Mouse (Mus musculus) megakaryocyte-erythroid progenitor cell, adult 5-6 weeks (primary cell): ENCODE measurements around the gene Gm11060. TPM values are rescaled to one million over a fixed set of nuclear protein-coding genes. Genes with fewer than 3 reads are reported as not detected.

Experiments used
- ATAC-seq: replicated peaks from 2 replicates; pipeline ENCODE4 v1.8.0; 2016; ENCODE audit warnings: mild to moderate bottlenecking, inconsistent platforms; ENCODE audit not compliant: severe bottlenecking, poor library complexity, low FRiP score, low TSS enrichment
- total RNA-seq, 2 experiments: library from RNA; stranded (forward) in 1 of 2; stranded (reverse) in 1 of 2; fragments of 200-1000, 215-1000 nt in 1 of 2; fragments of >200 nt in 1 of 2; fragmentation: Nextera tagmentation in 1 of 2; gene quantifications; 2 replicates each; pipeline ENCODE4 v1.2.3; 2014 to 2017

Gm11060 gene
- total RNA-seq, 2 experiments from 2014 or later, result not detected

DNA sequence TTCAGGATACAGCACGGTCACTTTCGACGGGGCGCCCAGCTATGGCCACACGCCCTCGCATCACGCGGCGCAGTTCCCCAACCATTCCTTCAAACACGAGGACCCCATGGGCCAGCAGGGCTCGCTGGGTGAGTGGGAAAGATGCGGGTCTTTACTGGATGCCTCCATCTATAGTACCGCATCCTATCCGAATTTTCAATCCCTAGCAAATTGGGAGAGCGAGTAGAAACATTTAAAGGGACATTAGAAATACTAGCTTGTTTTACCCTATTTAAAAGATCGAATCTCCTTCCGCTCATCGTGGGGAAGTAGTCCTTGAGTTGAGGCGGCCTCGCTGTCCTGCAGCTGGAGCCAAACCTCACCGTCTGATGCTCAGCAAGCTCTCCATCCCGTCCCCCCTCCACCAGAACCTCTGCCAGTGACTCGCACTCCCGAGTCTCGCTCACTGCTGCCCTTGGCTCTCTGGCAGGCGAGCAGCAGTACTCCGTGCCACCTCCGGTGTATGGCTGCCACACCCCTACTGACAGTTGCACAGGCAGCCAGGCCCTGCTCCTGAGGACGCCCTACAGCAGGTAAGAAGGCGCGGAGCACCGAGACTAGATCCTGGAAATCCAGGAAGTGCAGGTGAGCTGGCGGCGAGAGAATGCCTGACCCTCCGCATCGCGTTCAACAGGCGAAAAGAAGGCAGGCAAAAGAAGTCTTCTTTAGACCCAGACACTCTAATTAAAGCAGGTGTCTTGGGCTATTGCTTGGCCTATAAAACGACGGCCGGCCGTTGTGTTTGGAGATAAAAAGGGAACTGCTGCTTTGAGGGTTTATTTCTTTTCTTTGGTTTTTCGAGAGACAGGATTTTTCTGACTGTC, 41.3 kb downstream of the Gm11060 start:
- peak; percentile 65; the same call in 1 of the 2 replicates for ATAC-seq

DNA sequence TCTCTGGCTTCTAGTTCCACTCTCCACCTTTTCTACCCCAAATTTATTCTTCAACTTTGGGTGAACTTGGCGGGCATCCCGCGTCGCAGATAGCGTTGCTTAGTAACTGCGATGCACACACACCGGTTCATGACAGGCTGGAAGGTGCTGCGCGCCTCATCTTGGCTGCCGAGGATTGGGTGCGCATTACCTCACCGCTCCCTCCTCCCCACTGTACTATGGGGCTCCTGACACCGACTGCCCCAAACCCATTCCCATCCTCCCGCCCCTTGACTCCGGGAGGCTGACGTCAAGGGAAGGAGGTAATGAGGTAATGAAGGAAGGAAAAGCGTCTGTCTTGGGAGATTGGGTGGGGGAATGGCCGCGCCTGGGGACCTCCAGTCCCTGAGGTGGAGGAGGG, 42.5 kb downstream of the Gm11060 start:
- ATAC-seq, result peak; percentile 50; the same call in 1 of the 2 replicates

- no peak for ATAC-seq
Observed at GRCm38 (mm10) chr2:105139471-105139870, 47.7 kb downstream of the Gm11060 start.

DNA sequence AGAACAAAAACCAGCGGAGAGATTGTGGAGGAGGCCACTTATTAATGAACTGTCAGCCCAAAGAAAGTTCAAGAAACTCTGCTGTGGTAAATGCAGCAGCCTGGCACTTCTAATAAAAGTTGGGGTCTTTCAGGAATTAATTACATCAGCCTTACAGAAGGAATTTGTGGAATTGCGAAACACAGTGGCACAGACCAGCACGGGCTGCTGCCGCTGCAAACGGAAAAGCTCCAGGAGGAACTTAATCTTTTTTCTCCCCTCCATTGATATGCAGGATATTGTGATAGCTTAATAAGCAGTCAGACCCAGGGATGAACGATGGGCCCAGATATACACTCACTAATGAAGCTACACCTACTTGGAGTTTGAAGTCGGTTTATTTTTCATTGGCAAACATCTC, 49.6 kb downstream of the Gm11060 start:
- no peak for ATAC-seq

Other genes starting within 250 kb of the Gm11060 start
- gene Prrg4, start 242.1 kb upstream of the Gm11060 start, total RNA-seq (2014; fragmentation: Nextera tagmentation), result 1.3 TPM in 2 replicates
- gene Prrg4, start 242.1 kb upstream of the Gm11060 start, total RNA-seq (2017), result 5.2 and 13.1 TPM in 2 replicates
- gene Ccdc73, start 224.2 kb upstream of the Gm11060 start, total RNA-seq (2014; fragmentation: Nextera tagmentation), result not detected in 2 replicates
- 13.9 TPM in 1 of 2 replicates, not detected in the other for gene Ccdc73, start 224.2 kb upstream of the Gm11060 start, total RNA-seq (2017)
- 374 and 410 TPM in 2 replicates for gene Eif3m, start 74.9 kb upstream of the Gm11060 start, total RNA-seq (2014; fragmentation: Nextera tagmentation)
- 379 and 415 TPM in 2 replicates for gene Eif3m, start 74.9 kb upstream of the Gm11060 start, total RNA-seq (2017)
- not detected in 2 replicates for gene Wt1, start 34.5 kb downstream of the Gm11060 start, total RNA-seq (2014; fragmentation: Nextera tagmentation)
- gene Wt1, start 34.5 kb downstream of the Gm11060 start, total RNA-seq (2017), result not detected in 2 replicates
- gene Them7, start 132.3 kb downstream of the Gm11060 start, total RNA-seq (2014; fragmentation: Nextera tagmentation), result 1.3 and 2.7 TPM in 2 replicates
- 2.7 and 3.2 TPM in 2 replicates for gene Them7, start 132.3 kb downstream of the Gm11060 start, total RNA-seq (2017)